Mouse (Mus musculus): Measurements from ENCODE around the gene Cchcr1. TPM values are rescaled to one million over a fixed set of nuclear protein-coding genes. Genes with fewer than 3 reads are reported as not detected.

The Cchcr1 gene
- 3.6 TPM for polyA plus RNA-seq (2015; fragmentation: Illumina TruSeq; extraction: RNeasy Lipid Tissue Mini Kit (QIAGEN cat#74804); ENCODE audit: insufficient read depth, low read depth, low replicate concordance)

DNA sequence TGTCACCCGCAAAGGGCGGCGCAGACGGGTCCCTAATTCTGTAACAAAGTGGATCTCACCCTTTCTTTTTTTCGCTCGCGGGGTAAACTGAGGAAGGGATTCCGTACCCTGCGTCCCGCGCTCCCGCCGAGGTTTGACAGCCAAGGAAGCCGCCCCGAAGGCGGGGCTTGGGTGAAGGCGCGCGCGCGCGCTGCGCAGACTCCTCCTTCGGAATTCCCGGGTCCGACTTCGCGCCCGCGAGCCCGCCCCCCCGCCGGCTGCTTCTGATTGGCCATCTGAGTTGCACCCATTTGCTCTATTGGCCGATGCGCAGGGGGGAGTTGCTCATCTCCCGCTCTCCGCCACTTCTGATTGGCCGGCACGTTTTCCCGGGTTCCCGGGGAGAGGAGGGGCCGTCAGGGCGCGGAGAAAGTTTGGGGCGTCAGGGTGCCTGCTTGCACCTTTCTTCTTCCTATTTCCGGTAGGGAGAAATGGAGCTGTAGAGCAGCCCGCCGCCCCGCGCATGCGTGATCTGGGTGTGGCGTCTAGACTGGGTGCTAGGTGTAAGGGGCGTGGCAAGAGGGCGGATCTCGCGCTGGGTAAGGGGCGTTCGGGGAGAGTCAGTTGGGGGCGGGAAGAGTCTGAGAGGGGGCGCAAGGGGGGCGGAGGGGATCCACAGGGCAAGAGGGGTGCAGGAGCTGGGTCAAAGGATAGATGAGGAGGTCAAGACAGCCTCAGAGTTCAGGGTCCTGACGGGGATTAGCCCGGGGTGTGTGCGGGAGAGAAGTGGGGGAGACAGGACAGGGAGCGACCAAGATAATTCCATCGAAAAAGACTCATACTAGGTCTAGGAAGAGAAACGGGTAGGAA, at the start of gene Cchcr1, which contains the start of gene Tcf19:
Gene Cchcr1 (plus strand): TSS at position 449 of the 849 bp plus-strand sequence.
Gene Tcf19 (minus strand): TSS at position 173 of the 849 bp plus-strand sequence.

DNA sequence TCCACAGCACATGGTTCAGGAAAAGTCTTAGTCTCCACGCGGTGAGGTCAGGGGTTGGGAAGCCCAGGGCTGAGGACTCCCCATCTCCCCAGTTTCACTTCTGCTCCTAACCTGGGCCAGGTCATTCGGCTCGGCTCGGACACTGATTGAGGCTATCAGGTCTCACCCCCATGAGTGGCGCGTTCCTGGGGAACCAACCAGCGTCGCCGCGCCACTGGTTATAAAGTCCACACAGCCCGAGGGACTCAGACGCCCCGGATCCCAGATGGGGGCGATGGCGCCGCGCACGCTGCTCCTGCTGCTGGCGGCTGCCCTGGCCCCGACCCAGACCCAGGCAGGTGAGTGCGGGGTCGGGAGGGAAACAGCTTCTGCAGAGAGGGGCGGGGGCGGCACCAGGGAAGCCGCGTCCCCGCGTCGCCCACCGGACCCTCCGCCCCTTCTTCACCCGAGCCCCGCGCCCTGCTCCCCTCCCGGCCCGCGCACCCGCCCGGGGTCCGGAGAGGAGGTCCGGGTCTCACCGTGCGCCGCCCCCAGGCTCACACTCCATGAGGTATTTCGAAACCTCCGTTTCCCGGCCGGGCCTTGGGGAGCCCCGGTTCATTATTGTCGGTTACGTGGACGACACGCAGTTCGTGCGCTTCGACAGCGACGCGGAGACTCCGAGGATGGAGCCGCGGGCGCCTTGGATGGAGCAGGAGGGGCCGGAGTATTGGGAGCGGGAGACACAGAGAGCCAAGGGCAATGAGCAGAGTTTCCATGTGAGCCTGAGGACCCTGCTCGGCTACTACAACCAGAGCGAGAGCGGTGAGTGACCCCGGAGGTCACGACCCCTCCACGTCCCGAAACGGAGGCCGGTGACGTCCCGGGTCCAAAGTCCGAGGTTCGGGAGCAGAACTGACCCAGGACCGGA, 46.8 kb upstream of the Cchcr1 start, which contains the start of gene H2-Q10:
Gene H2-Q10 (plus strand): TSS at position 248 of the 910 bp plus-strand sequence.

DNA sequence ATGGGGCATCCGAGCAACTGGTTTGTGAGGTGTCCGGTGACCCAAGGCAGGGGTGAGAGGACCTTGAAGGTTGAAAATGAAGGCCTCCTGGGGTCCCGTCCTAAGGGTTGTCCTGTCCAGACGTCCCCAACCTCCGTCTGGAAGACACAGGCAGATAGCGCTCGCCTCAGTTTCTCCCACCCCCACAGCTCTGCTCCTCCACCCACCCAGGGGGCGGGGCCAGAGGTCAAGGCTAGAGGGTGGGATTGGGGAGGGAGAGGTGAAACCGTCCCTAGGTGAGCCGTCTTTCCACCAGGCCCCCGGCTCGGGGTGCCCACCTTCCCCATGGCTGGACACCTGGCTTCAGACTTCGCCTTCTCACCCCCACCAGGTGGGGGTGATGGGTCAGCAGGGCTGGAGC, 11.1 kb upstream of the Cchcr1 start, which contains the start of gene Pou5f1:
Gene Pou5f1 (plus strand): TSS at position 243 of the 400 bp plus-strand sequence.

DNA sequence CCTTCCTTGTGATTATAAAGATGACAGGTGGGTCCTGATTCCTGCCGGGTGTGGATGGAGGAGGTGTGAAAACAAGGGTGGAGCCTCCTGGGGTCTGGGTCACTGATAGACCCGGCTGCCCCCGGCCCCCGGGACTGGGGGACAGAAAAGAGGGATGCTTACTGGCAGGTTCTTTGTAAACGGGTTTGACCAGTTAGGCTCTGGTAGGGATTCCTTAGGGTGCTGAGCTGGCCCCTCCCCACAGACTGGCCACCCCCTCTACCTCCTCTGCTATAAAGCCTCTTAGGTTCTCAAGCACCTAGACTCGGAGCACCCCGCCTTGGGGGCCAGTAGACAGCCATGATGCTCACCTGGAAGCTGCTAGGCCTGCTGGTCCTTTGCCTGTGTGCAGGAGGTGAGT, 16.0 kb downstream of the Cchcr1 start, which contains the start of gene Psors1c2:
Gene Psors1c2 (plus strand): TSS at position 301 of the 400 bp plus-strand sequence.

DNA sequence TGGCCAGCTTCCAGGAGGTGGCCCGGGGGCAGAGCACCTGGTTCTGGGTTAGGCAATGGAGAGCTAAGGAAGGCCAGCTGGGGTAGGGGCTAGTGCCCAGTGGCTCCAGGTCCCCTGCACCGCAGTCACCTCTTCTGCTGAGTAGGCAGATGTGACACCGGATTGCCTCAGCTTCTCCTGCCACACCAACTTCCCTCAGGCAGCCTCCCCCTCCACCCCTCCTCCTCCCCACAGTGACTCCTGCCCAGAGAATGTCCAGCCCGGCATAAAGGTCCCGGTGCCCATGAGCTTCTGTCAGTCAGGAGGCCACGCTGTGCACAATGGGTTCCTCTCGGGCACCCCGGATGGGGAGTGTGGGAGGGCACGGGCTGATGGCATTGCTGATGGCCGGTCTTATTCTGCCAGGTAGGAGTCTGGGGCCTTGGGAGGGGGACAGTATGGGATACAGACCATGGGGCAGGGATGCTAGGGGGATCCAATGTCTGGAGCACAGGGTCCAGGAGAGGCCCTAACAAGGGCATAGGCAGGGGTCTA, 35.0 kb downstream of the Cchcr1 start, which contains the start of gene Cdsn:
Gene Cdsn (plus strand): TSS at position 248 of the 534 bp plus-strand sequence.

DNA sequence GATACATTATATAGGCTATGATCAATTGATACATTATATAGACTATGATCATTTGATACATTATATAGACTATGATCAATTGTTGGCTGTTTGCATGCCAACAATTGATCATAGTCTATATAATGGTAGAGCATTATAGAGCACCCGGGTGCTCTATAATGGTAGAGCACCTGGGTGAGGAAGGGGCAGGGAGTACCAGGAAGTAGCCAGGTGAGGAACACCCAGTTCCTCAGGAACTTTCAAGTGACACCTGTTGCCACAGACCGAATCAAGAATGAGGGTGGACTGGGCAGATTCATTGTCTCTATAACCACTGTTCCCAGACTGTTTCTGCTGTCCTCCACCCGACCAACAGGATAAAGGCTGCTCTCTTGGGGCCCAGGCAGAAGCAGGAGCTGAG, 50.2 kb downstream of the Cchcr1 start, which contains the start of gene 2300002M23Rik:
Gene 2300002M23Rik (plus strand): TSS at position 301 of the 400 bp plus-strand sequence.

Other genes with a start within 250 kb of the Cchcr1 start
- not detected for gene H2-Q1, start 196.7 kb upstream of the Cchcr1 start, polyA plus RNA-seq (2015; fragmentation: Illumina TruSeq; extraction: RNeasy Lipid Tissue Mini Kit (QIAGEN cat#74804); ENCODE audit: insufficient read depth, low read depth, low replicate concordance)
- gene H2-Q2, start 174.9 kb upstream of the Cchcr1 start, polyA plus RNA-seq (2015; fragmentation: Illumina TruSeq; extraction: RNeasy Lipid Tissue Mini Kit (QIAGEN cat#74804); ENCODE audit: insufficient read depth, low read depth, low replicate concordance) = 8.9 TPM
- 22.5 TPM for gene H2-Q4, start 137.5 kb upstream of the Cchcr1 start, polyA plus RNA-seq (2015; fragmentation: Illumina TruSeq; extraction: RNeasy Lipid Tissue Mini Kit (QIAGEN cat#74804); ENCODE audit: insufficient read depth, low read depth, low replicate concordance)
- 6.3 TPM for gene H2-Q6, start 92.2 kb upstream of the Cchcr1 start, polyA plus RNA-seq (2015; fragmentation: Illumina TruSeq; extraction: RNeasy Lipid Tissue Mini Kit (QIAGEN cat#74804); ENCODE audit: insufficient read depth, low read depth, low replicate concordance)
- 8.5 TPM for gene H2-Q7, start 77.9 kb upstream of the Cchcr1 start, polyA plus RNA-seq (2015; fragmentation: Illumina TruSeq; extraction: RNeasy Lipid Tissue Mini Kit (QIAGEN cat#74804); ENCODE audit: insufficient read depth, low read depth, low replicate concordance)
- 0.96 TPM for gene H2-Q10, start 47.0 kb upstream of the Cchcr1 start, polyA plus RNA-seq (2015; fragmentation: Illumina TruSeq; extraction: RNeasy Lipid Tissue Mini Kit (QIAGEN cat#74804); ENCODE audit: insufficient read depth, low read depth, low replicate concordance)
- not detected for gene Pou5f1, start 11.1 kb upstream of the Cchcr1 start, polyA plus RNA-seq (2015; fragmentation: Illumina TruSeq; extraction: RNeasy Lipid Tissue Mini Kit (QIAGEN cat#74804); ENCODE audit: insufficient read depth, low read depth, low replicate concordance)
- gene Tcf19, start 276 bp upstream of the Cchcr1 start, polyA plus RNA-seq (2015; fragmentation: Illumina TruSeq; extraction: RNeasy Lipid Tissue Mini Kit (QIAGEN cat#74804); ENCODE audit: insufficient read depth, low read depth, low replicate concordance) = 1.3 TPM
- gene Psors1c2, start 16.1 kb downstream of the Cchcr1 start, polyA plus RNA-seq (2015; fragmentation: Illumina TruSeq; extraction: RNeasy Lipid Tissue Mini Kit (QIAGEN cat#74804); ENCODE audit: insufficient read depth, low read depth, low replicate concordance) = not detected
- gene Cdsn, start 35.0 kb downstream of the Cchcr1 start, polyA plus RNA-seq (2015; fragmentation: Illumina TruSeq; extraction: RNeasy Lipid Tissue Mini Kit (QIAGEN cat#74804); ENCODE audit: insufficient read depth, low read depth, low replicate concordance) = not detected
- gene 2300002M23Rik, start 50.4 kb downstream of the Cchcr1 start, polyA plus RNA-seq (2015; fragmentation: Illumina TruSeq; extraction: RNeasy Lipid Tissue Mini Kit (QIAGEN cat#74804); ENCODE audit: insufficient read depth, low read depth, low replicate concordance) = not detected
- gene Sfta2, start 84.4 kb downstream of the Cchcr1 start, polyA plus RNA-seq (2015; fragmentation: Illumina TruSeq; extraction: RNeasy Lipid Tissue Mini Kit (QIAGEN cat#74804); ENCODE audit: insufficient read depth, low read depth, low replicate concordance) = not detected
- gene Gm9573, start 109.5 kb downstream of the Cchcr1 start, polyA plus RNA-seq (2015; fragmentation: Illumina TruSeq; extraction: RNeasy Lipid Tissue Mini Kit (QIAGEN cat#74804); ENCODE audit: insufficient read depth, low read depth, low replicate concordance) = not detected
- not detected for gene Mucl3, start 126.6 kb downstream of the Cchcr1 start, polyA plus RNA-seq (2015; fragmentation: Illumina TruSeq; extraction: RNeasy Lipid Tissue Mini Kit (QIAGEN cat#74804); ENCODE audit: insufficient read depth, low read depth, low replicate concordance)
- 5.8 TPM for gene Vars2, start 150.5 kb downstream of the Cchcr1 start, polyA plus RNA-seq (2015; fragmentation: Illumina TruSeq; extraction: RNeasy Lipid Tissue Mini Kit (QIAGEN cat#74804); ENCODE audit: insufficient read depth, low read depth, low replicate concordance)
- gene Gtf2h4, start 156.6 kb downstream of the Cchcr1 start, polyA plus RNA-seq (2015; fragmentation: Illumina TruSeq; extraction: RNeasy Lipid Tissue Mini Kit (QIAGEN cat#74804); ENCODE audit: insufficient read depth, low read depth, low replicate concordance) = 4.2 TPM
- gene Ddr1, start 187.5 kb downstream of the Cchcr1 start, polyA plus RNA-seq (2015; fragmentation: Illumina TruSeq; extraction: RNeasy Lipid Tissue Mini Kit (QIAGEN cat#74804); ENCODE audit: insufficient read depth, low read depth, low replicate concordance) = 10.7 TPM

Measured in pancreas, adult 10 weeks (tissue).